Mouse (Mus musculus) midbrain, embryonic 15.5 days (tissue): Measurements from ENCODE around the gene Upf2. TPM values are rescaled to one million over a fixed set of nuclear protein-coding genes. Genes with fewer than 3 reads are reported as not detected.

Source experiments
- ATAC-seq: fragments of 200-750 bp; cut with Nextera tagmentation; replicated peaks from 2 replicates; pipeline ENCODE4 v1.8.0; 2017; ENCODE audit warnings: moderate TSS enrichment
- H3K27ac ChIP-seq: fragments of 300-500 bp; sonication (generic); 2 replicates; pipeline ENCODE4 v1.5.1; 2015; ENCODE audit warnings: mild to moderate bottlenecking, inconsistent platforms
- H3K27me3 ChIP-seq: fragments of 300-500 bp; sonication (generic); replicated peaks from 2 replicates; pipeline ENCODE4 v1.6.1; 2015; ENCODE audit warnings: inconsistent platforms
- H3K36me3 ChIP-seq: fragments of 300-500 bp; sonication (generic); replicated peaks from 2 replicates; pipeline ENCODE4 v1.6.1; 2015; ENCODE audit warnings: inconsistent platforms
- H3K4me1 ChIP-seq: fragments of 300-500 bp; sonication (generic); 2 replicates; pipeline ENCODE4 v1.6.1; 2015; ENCODE audit warnings: inconsistent platforms
- H3K4me2 ChIP-seq: fragments of 300-500 bp; sonication (generic); 2 replicates; pipeline ENCODE4 v1.6.1; 2015; ENCODE audit warnings: inconsistent platforms, mild to moderate bottlenecking, moderate library complexity
- H3K4me3 ChIP-seq: fragments of 300-500 bp; sonication (generic); 2 replicates; pipeline ENCODE4 v1.5.1; 2015; ENCODE audit warnings: mild to moderate bottlenecking, inconsistent platforms
- H3K9ac ChIP-seq: fragments of 300-500 bp; sonication (generic); 2 replicates; pipeline ENCODE4 v1.6.1; 2015; ENCODE audit warnings: mild to moderate bottlenecking, inconsistent platforms
- H3K9me3 ChIP-seq: fragments of 300-500 bp; sonication (generic); 2 replicates; pipeline ENCODE4 v1.6.1; 2016; ENCODE audit warnings: inconsistent platforms
- WGBS: fragments of 180-500 bp; shearing (Covaris S2); methylation state at CpG from one replicate; pipeline ENCODE4 v1.1.7; 2015; ENCODE audit warnings: mixed read lengths; 5-methylcytosine and 5-hydroxymethylcytosine counted together
- polyA plus RNA-seq: library from polyadenylated mRNA; unstranded; fragments of >200 nt; fragmentation: Nextera tagmentation; extraction: Ambion mirVana; gene quantifications from 2 replicates; pipeline ENCODE4 v1.2.1, GENCODE M21; 2015

The Upf2 gene
- polyA plus RNA-seq: 8.3 and 8.8 TPM in 2 replicates

GRCm38 (mm10) chr2:5950766-5951595 is at the start of gene Upf2:
Upf2 (plus strand) TSS chr2:5951469.
- peak within 1 kb of the TSS; percentile 99 for H3K4me3 ChIP-seq
- WGBS: under 1% methylated on average over 36 of the region's 54 CpGs
- H3K4me2 ChIP-seq: peak within 1 kb of the TSS; percentile 90
- H3K9ac ChIP-seq: peak within 1 kb of the TSS; percentile 96
- H3K4me1 ChIP-seq: peaks cover 14% of the 10 kb centered on the region
- H3K36me3 ChIP-seq: no peaks in the 10 kb centered on the region
- no peaks in the 10 kb centered on the region for H3K9me3 ChIP-seq
- peak; percentile 97 for ATAC-seq
- H3K27ac ChIP-seq: peak within 1 kb of the TSS; percentile 91
- H3K27me3 ChIP-seq: no peaks in the 10 kb centered on the region

- no peaks in the 10 kb centered on the region for H3K9me3 ChIP-seq
- no peak overlapping the region for H3K4me2 ChIP-seq
- H3K9ac ChIP-seq: no peak overlapping the region
- H3K36me3 ChIP-seq: peaks cover 6% of the 10 kb centered on the region; the same call in 1 of the 2 replicates
- H3K27ac ChIP-seq: no peak overlapping the region
- H3K4me3 ChIP-seq: no peak overlapping the region
- no peaks in the 10 kb centered on the region for H3K4me1 ChIP-seq
- H3K27me3 ChIP-seq: no peaks in the 10 kb centered on the region
- no peak for ATAC-seq
- 46% methylated on average over 5 of the region's 5 CpGs for WGBS
These were observed 45.2 kb upstream of the Upf2 start for GRCm38 (mm10) chr2:5906092-5906491.

GRCm38 (mm10) chr2:5906625-5907024 is 44.6 kb upstream of the Upf2 start:
- Histone ChIP-seq H3K4me1 (no peaks in the 10 kb centered on the region), H3K4me3 (no peak overlapping the region), H3K27me3 (no peaks in the 10 kb centered on the region), H3K4me2 (no peak overlapping the region), H3K9ac (no peak overlapping the region), H3K9me3 (no peaks in the 10 kb centered on the region), H3K36me3 (peaks cover 6% of the 10 kb centered on the region; the same call in 1 of the 2 replicates), H3K27ac (no peak overlapping the region)
- no peak for ATAC-seq
- 52% methylated on average over 3 of the region's 3 CpGs for WGBS

- Histone ChIP-seq H3K27ac (no peak overlapping the region), H3K4me1 (no peaks in the 10 kb centered on the region), H3K4me2 (no peak overlapping the region), H3K27me3 (no peaks in the 10 kb centered on the region), H3K9me3 (no peaks in the 10 kb centered on the region), H3K36me3 (no peaks in the 10 kb centered on the region; the same call in 1 of the 2 replicates), H3K4me3 (no peak overlapping the region), H3K9ac (no peak overlapping the region)
- 0 out of 2 replicates have a peak, but pooled peaks have one; percentile 48 for ATAC-seq
- WGBS: 38% methylated on average over 16 of the region's 16 CpGs
These were observed 39.8 kb upstream of the Upf2 start for GRCm38 (mm10) chr2:5911282-5911965.

GRCm38 (mm10) chr2:5922823-5923222 is 28.4 kb upstream of the Upf2 start:
- peaks cover 2% of the 10 kb centered on the region; the same call in 1 of the 2 replicates for H3K36me3 ChIP-seq
- no peaks in the 10 kb centered on the region for H3K4me1 ChIP-seq
- no peak for ATAC-seq
- no peaks in the 10 kb centered on the region for H3K9me3 ChIP-seq
- no peak overlapping the region for H3K4me2 ChIP-seq
- H3K4me3 ChIP-seq: no peak overlapping the region
- H3K27ac ChIP-seq: no peak overlapping the region
- H3K27me3 ChIP-seq: no peaks in the 10 kb centered on the region
- H3K9ac ChIP-seq: no peak overlapping the region
- WGBS: 96% methylated on average over 5 of the region's 6 CpGs

GRCm38 (mm10) chr2:5923786-5924185 is 27.5 kb upstream of the Upf2 start:
- no peak for ATAC-seq
- Histone ChIP-seq H3K27me3 (no peaks in the 10 kb centered on the region), H3K4me2 (no peak overlapping the region), H3K36me3 (peaks cover 2% of the 10 kb centered on the region; the same call in 1 of the 2 replicates), H3K9me3 (no peaks in the 10 kb centered on the region), H3K4me3 (no peak overlapping the region), H3K27ac (no peak overlapping the region), H3K9ac (no peak overlapping the region), H3K4me1 (no peaks in the 10 kb centered on the region)
- WGBS: 87% methylated on average over 9 of the region's 9 CpGs

- H3K9me3 ChIP-seq: no peaks in the 10 kb centered on the region
- no peaks in the 10 kb centered on the region for H3K27me3 ChIP-seq
- 97% methylated on average over 5 of the region's 5 CpGs for WGBS
- no peak overlapping the region for H3K27ac ChIP-seq
- no peaks in the 10 kb centered on the region for H3K4me1 ChIP-seq
- no peak overlapping the region for H3K4me2 ChIP-seq
- peaks cover 4% of the 10 kb centered on the region; the same call in 1 of the 2 replicates for H3K36me3 ChIP-seq
- H3K4me3 ChIP-seq: no peak overlapping the region
- H3K9ac ChIP-seq: no peak overlapping the region
- ATAC-seq: no peak
These were observed 23.8 kb upstream of the Upf2 start for GRCm38 (mm10) chr2:5927481-5927880.

- Histone ChIP-seq H3K36me3 (peaks cover 4% of the 10 kb centered on the region; the same call in 1 of the 2 replicates), H3K4me1 (no peaks in the 10 kb centered on the region), H3K27ac (no peak overlapping the region), H3K27me3 (no peaks in the 10 kb centered on the region), H3K4me3 (no peak overlapping the region), H3K4me2 (no peak overlapping the region), H3K9ac (no peak overlapping the region), H3K9me3 (no peaks in the 10 kb centered on the region)
- no peak for ATAC-seq
- WGBS: 94% methylated on average over 5 of the region's 5 CpGs
These were observed 21.5 kb upstream of the Upf2 start for GRCm38 (mm10) chr2:5929793-5930192.

GRCm38 (mm10) chr2:5930291-5931054 is 20.8 kb upstream of the Upf2 start:
- Histone ChIP-seq H3K4me3 (no peak overlapping the region), H3K9me3 (no peaks in the 10 kb centered on the region), H3K27me3 (no peaks in the 10 kb centered on the region), H3K4me1 (no peaks in the 10 kb centered on the region), H3K27ac (no peak overlapping the region), H3K9ac (no peak overlapping the region), H3K4me2 (no peak overlapping the region), H3K36me3 (peaks cover 4% of the 10 kb centered on the region; the same call in 1 of the 2 replicates)
- WGBS: 86% methylated on average over 18 of the region's 18 CpGs
- no peak for ATAC-seq

GRCm38 (mm10) chr2:5931938-5932337 is 19.3 kb upstream of the Upf2 start:
- Histone ChIP-seq H3K4me3 (no peak overlapping the region), H3K27me3 (no peaks in the 10 kb centered on the region), H3K36me3 (peaks cover 4% of the 10 kb centered on the region; the same call in 1 of the 2 replicates), H3K4me2 (no peak overlapping the region), H3K9me3 (no peaks in the 10 kb centered on the region), H3K4me1 (no peaks in the 10 kb centered on the region), H3K9ac (no peak overlapping the region), H3K27ac (no peak overlapping the region)
- ATAC-seq: no peak
- WGBS: 90% methylated on average over 5 of the region's 5 CpGs

- H3K27me3 ChIP-seq: no peaks in the 10 kb centered on the region
- H3K9ac ChIP-seq: no peak overlapping the region
- no peaks in the 10 kb centered on the region for H3K9me3 ChIP-seq
- no peak overlapping the region for H3K4me2 ChIP-seq
- no peaks in the 10 kb centered on the region for H3K4me1 ChIP-seq
- peaks cover 4% of the 10 kb centered on the region; the same call in 1 of the 2 replicates for H3K36me3 ChIP-seq
- H3K27ac ChIP-seq: no peak overlapping the region
- 91% methylated on average over 3 of the region's 3 CpGs for WGBS
- ATAC-seq: no peak
- H3K4me3 ChIP-seq: no peak overlapping the region
These were observed 16.3 kb upstream of the Upf2 start for GRCm38 (mm10) chr2:5934936-5935335.

GRCm38 (mm10) chr2:5936068-5936467 is 15.2 kb upstream of the Upf2 start:
- Histone ChIP-seq H3K9ac (no peak overlapping the region), H3K27me3 (no peaks in the 10 kb centered on the region), H3K27ac (no peak overlapping the region), H3K9me3 (no peaks in the 10 kb centered on the region), H3K4me1 (no peaks in the 10 kb centered on the region; the same call in 1 of the 2 replicates), H3K4me3 (no peak overlapping the region), H3K36me3 (no peaks in the 10 kb centered on the region), H3K4me2 (no peak overlapping the region)
- 80% methylated on average over 6 of the region's 6 CpGs for WGBS
- no peak for ATAC-seq
